Mouse (Mus musculus) heart, postnatal 0 days (tissue): ENCODE measurements around the gene Prpf38b. TPM values are rescaled to one million over a fixed set of nuclear protein-coding genes. Genes with fewer than 3 reads are reported as not detected.
"Not testable (repeated sequence)": the region's sequence is repeated elsewhere in the genome, so short reads cannot be mapped to it uniquely, and the experiment has no call there.

Experiments
- ATAC-seq: fragments of 200-750 bp; cut with Nextera tagmentation; 2 replicates; pipeline ENCODE4 v1.8.0; 2017; ENCODE audit warnings: low read depth, moderate number of reproducible peaks, moderate library complexity; ENCODE audit not compliant: insufficient read depth
- DNase-seq: peaks from one replicate; pipeline ENCODE4 v3.0.0-alpha.2; 2016; ENCODE audit warnings: low spot score
- H3K27ac ChIP-seq: fragments of 300-500 bp; sonication (generic); 2 replicates; pipeline ENCODE4 v1.5.1; 2014; ENCODE audit warnings: low read depth, mild to moderate bottlenecking
- H3K27me3 ChIP-seq: fragments of 300-500 bp; sonication (generic); 2 replicates; pipeline ENCODE4 v1.6.1; 2014; ENCODE audit warnings: low read length, mixed read lengths; ENCODE audit not compliant: control insufficient read depth, insufficient read depth
- H3K36me3 ChIP-seq: fragments of 300-500 bp; sonication (generic); replicated peaks from 2 replicates; pipeline ENCODE4 v1.6.1; 2014; ENCODE audit warnings: low read length, mixed read lengths; ENCODE audit not compliant: control insufficient read depth, insufficient read depth
- H3K4me1 ChIP-seq: fragments of 300-500 bp; sonication (generic); 2 replicates; pipeline ENCODE4 v1.6.1; 2014; ENCODE audit warnings: antibody characterized with exemption; ENCODE audit not compliant: control insufficient read depth, insufficient read depth
- H3K4me2 ChIP-seq: fragments of 300-500 bp; sonication (generic); 2 replicates; pipeline ENCODE4 v1.6.1; 2014; ENCODE audit warnings: low read depth, mild to moderate bottlenecking, low read length, moderate library complexity
- H3K4me3 ChIP-seq: fragments of 300-500 bp; sonication (generic); 2 replicates; pipeline ENCODE4 v1.5.1; 2014; ENCODE audit warnings: low read depth, low read length
- H3K9ac ChIP-seq: fragments of 300-500 bp; sonication (generic); replicated peaks from 2 replicates; pipeline ENCODE4 v1.6.1; 2014; ENCODE audit warnings: low read depth, low read length, mixed read lengths
- H3K9me3 ChIP-seq: fragments of 300-500 bp; sonication (generic); replicated peaks from 2 replicates; pipeline ENCODE4 v1.6.1; 2016; ENCODE audit warnings: low read length; ENCODE audit not compliant: control insufficient read depth
- CTCF ChIP-seq: IDR thresholded peaks from 2 replicates; pipeline ENCODE4 v1.5.1; 2016; ENCODE audit warnings: antibody characterized with exemption, control low read depth, low read depth
- EP300 ChIP-seq: IDR thresholded peaks from 2 replicates; pipeline ENCODE4 v1.6.1; 2016; ENCODE audit warnings: antibody characterized with exemption, low read depth
- WGBS: fragments of 180-500 bp; shearing (Covaris S2); extraction: QIAGEN DNeasy Blood & Tissue Kit; methylation state at CpG from one replicate; pipeline ENCODE4 v1.1.7; 2014; 5-methylcytosine and 5-hydroxymethylcytosine counted together
- polyA plus RNA-seq: library from polyadenylated mRNA; unstranded; fragments of >200 nt; fragmentation: Nextera tagmentation; extraction: Ambion mirVana; gene quantifications from 2 replicates; pipeline ENCODE4 v1.2.1, GENCODE M21; 2015
- total RNA-seq: library from RNA; depleted of rRNA; stranded (reverse); fragments of >200 nt; gene quantifications from 2 replicates; pipeline ENCODE4 v1.2.3, GENCODE M21; 2014; ENCODE audit warnings: low replicate concordance

Gene Prpf38b
- total and polyA plus RNA-seq, 2 experiments from 2014 or later: 27.8 to 33.8 TPM

GRCm38 (mm10) chr3:108863091-108863490 lies 48.4 kb downstream of the Prpf38b start:
- no peak overlapping the region for H3K4me3 ChIP-seq
- H3K9ac ChIP-seq: no peak overlapping the region
- ATAC-seq (no peak), DNase-seq (no peak)
- peaks cover 12% of the 10 kb centered on the region for H3K4me1 ChIP-seq
- no peak overlapping the region for H3K4me2 ChIP-seq
- no peaks in the 10 kb centered on the region for H3K9me3 ChIP-seq
- H3K27ac ChIP-seq: no peak overlapping the region
- no peak for TF ChIP-seq CTCF
- no peak for TF ChIP-seq EP300
- H3K27me3 ChIP-seq: no peaks in the 10 kb centered on the region
- H3K36me3 ChIP-seq: no peaks in the 10 kb centered on the region
- 53% methylated on average over 10 of the region's 10 CpGs for WGBS

DNA sequence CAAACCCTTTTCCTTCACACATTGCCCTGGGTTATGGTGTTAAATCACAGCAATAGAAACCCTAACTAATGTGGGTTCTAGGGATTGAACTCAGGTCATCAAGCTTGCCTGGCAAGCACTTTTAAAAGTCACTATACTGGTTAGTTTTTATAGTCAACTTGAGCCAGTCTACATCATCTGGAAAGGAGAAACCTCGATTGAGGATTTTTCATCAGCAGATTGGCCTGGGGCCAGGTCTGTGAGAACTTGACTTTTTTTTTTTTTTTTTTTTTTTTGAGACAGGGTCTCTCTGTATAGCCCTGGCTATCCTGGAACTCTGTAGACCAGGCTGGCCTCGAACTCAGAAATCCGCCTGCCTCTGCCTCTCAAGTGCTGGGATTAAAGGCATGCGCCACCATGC lies 49.2 kb downstream of the Prpf38b start:
- not testable (repeated sequence) for H3K4me3 ChIP-seq, H3K4me2 ChIP-seq, H3K36me3 ChIP-seq, H3K9me3 ChIP-seq, H3K9ac ChIP-seq, DNase-seq, ATAC-seq, H3K27ac ChIP-seq, H3K27me3 ChIP-seq
- H3K4me1 ChIP-seq: peaks cover 16% of the 10 kb centered on the region
- 87% methylated on average over 4 of the region's 4 CpGs for WGBS

DNA sequence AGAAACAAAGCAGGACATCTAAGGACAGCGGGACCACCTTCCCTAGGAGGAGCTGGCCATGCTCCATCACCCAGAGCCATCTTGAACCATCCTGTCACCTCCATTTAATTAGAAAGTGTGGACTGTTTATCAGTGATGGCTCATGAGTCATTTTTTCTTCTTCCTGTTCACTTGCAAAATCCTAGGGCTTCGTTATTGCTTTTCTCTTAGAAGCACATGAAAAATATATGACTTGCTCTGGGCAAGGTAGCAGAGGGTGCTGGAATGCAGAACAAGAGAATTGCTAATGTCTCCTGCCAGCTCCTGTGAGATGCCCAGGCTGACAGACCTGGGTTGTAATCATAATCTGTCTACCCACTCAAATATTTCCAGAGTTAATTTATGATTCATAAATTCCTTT lies 50.7 kb downstream of the Prpf38b start:
- Histone ChIP-seq H3K4me3 (no peak overlapping the region), H3K4me2 (no peak overlapping the region), H3K36me3 (no peaks in the 10 kb centered on the region), H3K9ac (no peak overlapping the region), H3K9me3 (no peaks in the 10 kb centered on the region), H3K27me3 (no peaks in the 10 kb centered on the region), H3K4me1 (peaks cover 16% of the 10 kb centered on the region), H3K27ac (no peak overlapping the region)
- 58% methylated on average over 2 of the region's 2 CpGs for WGBS
- no peak for TF ChIP-seq EP300
- no peak for DNase-seq
- no peak for ATAC-seq

DNA sequence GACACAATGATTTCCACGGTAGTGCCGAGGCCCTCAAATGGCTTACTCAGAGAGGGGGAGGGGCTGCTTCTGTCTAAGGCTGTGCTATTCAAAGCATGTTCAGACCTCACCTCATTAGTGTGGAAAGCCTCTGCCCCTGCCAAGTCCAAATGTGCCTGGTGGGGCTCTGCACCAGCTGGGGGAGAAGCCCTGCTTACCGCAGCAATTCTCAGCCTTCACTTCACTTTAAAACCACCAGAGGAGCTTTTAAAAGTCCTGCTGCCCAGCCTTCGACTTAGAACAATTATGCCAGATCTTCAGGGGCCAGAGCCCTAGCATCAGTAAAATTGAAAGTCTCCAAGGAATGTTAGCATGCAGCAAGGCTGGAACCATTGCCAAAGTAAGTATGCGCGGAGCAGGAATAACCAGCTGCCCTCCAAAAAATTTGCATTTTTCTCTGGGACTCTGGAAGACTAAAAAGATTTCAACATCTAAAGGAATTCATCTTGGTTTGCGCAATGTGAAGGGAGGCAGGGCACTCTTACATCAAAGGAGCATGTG lies 53.2 kb downstream of the Prpf38b start:
- TF ChIP-seq EP300: no peak
- no peak; the same call in 1 of the 2 replicates for TF ChIP-seq CTCF
- WGBS: 26% methylated on average over 7 of the region's 7 CpGs

GRCm38 (mm10) chr3:108857714-108858113 lies 53.8 kb downstream of the Prpf38b start:
- Histone ChIP-seq H3K27me3 (no peaks in the 10 kb centered on the region), H3K4me3 (no peak overlapping the region), H3K4me1 (peaks cover 22% of the 10 kb centered on the region), H3K27ac (peak overlapping the region; percentile 27), H3K9me3 (no peaks in the 10 kb centered on the region), H3K9ac (no peak overlapping the region), H3K36me3 (no peaks in the 10 kb centered on the region), H3K4me2 (no peak overlapping the region)
- TF ChIP-seq CTCF (no peak), EP300 (no peak)
- no peak for DNase-seq
- no peak for ATAC-seq
- whole genome bisulfite sequencing: 65% methylated on average over 1 of the region's 1 CpGs

More for the DNA sequence above, 53.2 kb downstream of the Prpf38b start:
- Histone ChIP-seq H3K27ac (peak overlapping the region; percentile 27), H3K4me2 (peak overlapping the region; percentile 24; the same call in 1 of the 2 replicates), H3K4me3 (no peak overlapping the region), H3K4me1 (peaks cover 27% of the 10 kb centered on the region), H3K27me3 (no peaks in the 10 kb centered on the region), H3K9me3 (no peaks in the 10 kb centered on the region), H3K9ac (0 out of 2 replicates have a peak overlapping the region, but pooled peaks have one; percentile 14), H3K36me3 (no peaks in the 10 kb centered on the region)
- peak; percentile 86 for ATAC-seq
- peak; percentile 82 for DNase-seq

DNA sequence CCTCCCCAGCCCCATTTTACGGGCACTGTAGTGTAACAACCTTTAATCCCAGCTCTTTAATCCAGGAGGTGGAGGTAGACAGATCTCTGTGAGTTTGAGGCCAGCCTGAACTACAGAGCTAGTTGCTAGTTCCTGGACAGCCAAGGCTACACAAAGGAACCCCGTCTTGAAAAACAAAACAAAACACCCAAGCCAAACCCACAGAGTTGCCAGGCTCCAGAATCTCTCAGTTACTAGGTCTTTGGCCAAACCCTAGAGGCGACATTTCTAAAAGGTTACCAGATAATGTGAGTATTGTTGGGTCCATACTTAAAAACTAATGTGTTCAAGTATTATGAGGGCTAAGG lies 54.4 kb downstream of the Prpf38b start:
- no peaks in the 10 kb centered on the region for H3K9me3 ChIP-seq
- WGBS: 71% methylated on average over 3 of the region's 3 CpGs
- H3K4me2 ChIP-seq: no peak overlapping the region
- no peak overlapping the region for H3K27ac ChIP-seq
- H3K27me3 ChIP-seq: no peaks in the 10 kb centered on the region
- H3K4me1 ChIP-seq: peaks cover 20% of the 10 kb centered on the region
- H3K4me3 ChIP-seq: no peak overlapping the region
- no peak for TF ChIP-seq CTCF
- H3K9ac ChIP-seq: no peak overlapping the region
- H3K36me3 ChIP-seq: no peaks in the 10 kb centered on the region
- DNase-seq (no peak), ATAC-seq (no peak)
